Mouse (Mus musculus) midbrain, embryonic 12.5 days (tissue): ENCODE measurements around the gene Pgm1. TPM values are rescaled to one million over a fixed set of nuclear protein-coding genes. Genes with fewer than 3 reads are reported as not detected.

ENCODE experiments used
- ATAC-seq: fragments of 200-750 bp; cut with Nextera tagmentation; 2 replicates; pipeline ENCODE4 v1.8.0; 2017; ENCODE audit warnings: low read depth, moderate TSS enrichment, moderate library complexity; ENCODE audit not compliant: low FRiP score
- H3K27ac ChIP-seq: fragments of 300-500 bp; sonication (generic); replicated peaks from 2 replicates; pipeline ENCODE4 v1.5.1; 2016; ENCODE audit warnings: mild to moderate bottlenecking
- H3K27me3 ChIP-seq: fragments of 300-500 bp; sonication (generic); 2 replicates; pipeline ENCODE4 v1.6.1; 2016; ENCODE audit warnings: mild to moderate bottlenecking
- H3K36me3 ChIP-seq: fragments of 300-500 bp; sonication (generic); 2 replicates; pipeline ENCODE4 v1.6.1; 2016
- H3K4me1 ChIP-seq: fragments of 300-500 bp; sonication (generic); 2 replicates; pipeline ENCODE4 v1.6.1; 2016
- H3K4me2 ChIP-seq: fragments of 300-500 bp; sonication (generic); replicated peaks from 2 replicates; pipeline ENCODE4 v1.6.1; 2016; ENCODE audit warnings: mild to moderate bottlenecking, moderate library complexity
- H3K4me3 ChIP-seq: fragments of 300-500 bp; sonication (generic); 2 replicates; pipeline ENCODE4 v1.5.1; 2016; ENCODE audit warnings: mild to moderate bottlenecking
- H3K9ac ChIP-seq: fragments of 300-500 bp; sonication (generic); replicated peaks from 2 replicates; pipeline ENCODE4 v1.6.1; 2016; ENCODE audit warnings: mild to moderate bottlenecking, moderate library complexity
- H3K9me3 ChIP-seq: fragments of 300-500 bp; sonication (generic); 2 replicates; pipeline ENCODE4 v1.6.1; 2016; ENCODE audit warnings: mild to moderate bottlenecking
- WGBS: fragments of 180-500 bp; shearing (Covaris S2); methylation state at CpG from one replicate; pipeline ENCODE4 v1.1.7; 2016; 5-methylcytosine and 5-hydroxymethylcytosine counted together
- polyA plus RNA-seq: library from polyadenylated mRNA; unstranded; fragments of >200 nt; fragmentation: Nextera tagmentation; extraction: Ambion mirVana; gene quantifications from 2 replicates; pipeline ENCODE4 v1.2.1, GENCODE M21; 2016

Pgm1 gene
- polyA plus RNA-seq, 1 experiment from 2014 or later, result 40.3 TPM

DNA sequence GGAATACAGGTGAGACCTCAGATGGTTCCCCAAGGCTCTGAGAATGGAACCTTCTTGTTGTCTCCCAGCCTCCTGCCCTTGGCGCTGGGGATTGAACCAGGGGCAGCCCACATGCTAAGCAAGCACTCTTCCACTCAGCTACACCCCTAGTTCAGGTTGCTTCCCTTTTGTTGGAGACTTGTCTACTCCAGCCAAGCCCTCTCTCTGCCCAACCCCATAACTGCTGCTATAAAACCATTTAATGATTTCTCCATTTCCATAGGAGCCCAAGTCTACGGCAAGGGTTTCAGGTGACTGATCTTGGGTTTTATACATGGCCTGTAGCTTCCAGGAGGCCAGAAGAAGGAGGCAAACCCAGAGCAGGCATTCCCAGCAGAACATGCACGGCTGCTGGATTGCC is 98.6 kb downstream of the Pgm1 start:
- no peak for ATAC-seq
- H3K36me3 ChIP-seq, result no peaks in the 10 kb centered on the region
- H3K4me3 ChIP-seq, result no peak overlapping the region
- WGBS, result 74% methylated on average over 3 of the region's 3 CpGs
- no peak overlapping the region for H3K9ac ChIP-seq
- H3K9me3 ChIP-seq, result no peaks in the 10 kb centered on the region
- no peak overlapping the region for H3K4me2 ChIP-seq
- 0 out of 2 replicates have a peak, but pooled peaks cover 4% of the 10 kb centered on the region for H3K27me3 ChIP-seq
- no peaks in the 10 kb centered on the region for H3K4me1 ChIP-seq
- H3K27ac ChIP-seq, result no peak overlapping the region

- ATAC-seq, result no peak
- H3K4me1 ChIP-seq, result no peaks in the 10 kb centered on the region
- H3K9me3 ChIP-seq, result no peaks in the 10 kb centered on the region
- no peak overlapping the region for H3K4me3 ChIP-seq
- WGBS, result 23% methylated on average over 3 of the region's 3 CpGs
- no peak overlapping the region for H3K27ac ChIP-seq
- 0 out of 2 replicates have a peak, but pooled peaks cover 4% of the 10 kb centered on the region for H3K27me3 ChIP-seq
- no peaks in the 10 kb centered on the region for H3K36me3 ChIP-seq
- H3K4me2 ChIP-seq, result no peak overlapping the region
- H3K9ac ChIP-seq, result no peak overlapping the region
Measured at GRCm38 (mm10) chr4:100028641-100029040, 99.4 kb downstream of the Pgm1 start.

DNA sequence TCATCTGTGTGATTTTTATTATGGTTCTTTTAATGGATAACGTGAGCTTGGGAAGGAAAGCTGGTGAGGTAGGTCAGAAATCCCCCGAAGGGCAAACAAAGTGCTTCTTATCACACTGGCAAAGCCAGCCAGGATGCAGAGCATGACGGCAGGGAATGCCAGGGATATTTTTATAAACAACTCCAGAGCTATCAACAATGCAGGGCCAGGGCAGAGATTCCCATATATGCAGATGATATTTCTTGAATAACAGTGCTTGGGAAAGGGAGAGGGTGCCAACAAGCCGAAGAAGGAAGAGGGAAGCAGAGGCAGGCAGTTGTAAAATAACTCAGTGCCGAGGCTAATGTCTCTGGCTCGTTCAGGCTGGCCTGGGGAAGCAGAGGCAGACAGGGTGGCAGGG is 102.1 kb downstream of the Pgm1 start:
- H3K4me2 ChIP-seq, result no peak overlapping the region
- H3K27ac ChIP-seq, result no peak overlapping the region
- H3K36me3 ChIP-seq, result no peaks in the 10 kb centered on the region
- 0 out of 2 replicates have a peak, but pooled peaks cover 3% of the 10 kb centered on the region for H3K4me1 ChIP-seq
- 83% methylated on average over 6 of the region's 6 CpGs for WGBS
- no peak overlapping the region for H3K4me3 ChIP-seq
- 0 out of 2 replicates have a peak, but pooled peaks cover 4% of the 10 kb centered on the region for H3K27me3 ChIP-seq
- H3K9me3 ChIP-seq, result no peaks in the 10 kb centered on the region
- no peak for ATAC-seq
- H3K9ac ChIP-seq, result no peak overlapping the region

- H3K4me3 ChIP-seq, result no peak overlapping the region
- 0 out of 2 replicates have a peak, but pooled peaks cover 3% of the 10 kb centered on the region for H3K4me1 ChIP-seq
- WGBS, result 89% methylated on average over 7 of the region's 7 CpGs
- no peak overlapping the region for H3K4me2 ChIP-seq
- no peak overlapping the region for H3K27ac ChIP-seq
- H3K27me3 ChIP-seq, result 0 out of 2 replicates have a peak, but pooled peaks cover 4% of the 10 kb centered on the region
- no peak for ATAC-seq
- no peak overlapping the region for H3K9ac ChIP-seq
- no peaks in the 10 kb centered on the region for H3K9me3 ChIP-seq
- no peaks in the 10 kb centered on the region for H3K36me3 ChIP-seq
Measured at GRCm38 (mm10) chr4:100032608-100033007, 103.4 kb downstream of the Pgm1 start.

GRCm38 (mm10) chr4:100033944-100034343 is 104.7 kb downstream of the Pgm1 start:
- Histone ChIP-seq H3K27ac (no peak overlapping the region), H3K4me1 (0 out of 2 replicates have a peak, but pooled peaks cover 3% of the 10 kb centered on the region), H3K36me3 (no peaks in the 10 kb centered on the region), H3K4me3 (no peak overlapping the region), H3K9ac (no peak overlapping the region), H3K9me3 (no peaks in the 10 kb centered on the region), H3K4me2 (no peak overlapping the region), H3K27me3 (0 out of 2 replicates have a peak, but pooled peaks cover 4% of the 10 kb centered on the region)
- 90% methylated on average over 4 of the region's 4 CpGs for WGBS
- ATAC-seq, result no peak

DNA sequence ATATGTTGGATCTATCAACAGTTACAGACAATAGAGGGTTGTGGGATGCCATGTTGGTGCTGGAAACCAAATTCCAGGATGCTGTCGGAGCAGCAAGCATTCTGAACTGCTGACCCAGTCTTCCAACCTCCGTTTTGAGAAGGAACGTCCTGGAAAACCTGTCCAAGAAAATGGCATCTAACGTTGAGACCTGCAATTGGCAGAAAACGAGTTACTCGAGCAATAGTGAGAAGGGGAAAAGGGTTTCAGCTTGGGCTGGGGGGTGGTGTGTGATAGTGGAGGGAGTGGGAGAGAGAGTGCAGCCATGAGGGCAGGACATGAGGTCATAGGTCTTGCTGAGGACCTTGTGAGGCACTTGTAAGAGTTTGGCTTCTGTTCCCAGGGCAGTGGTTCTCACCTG is 105.8 kb downstream of the Pgm1 start:
- no peak overlapping the region for H3K4me3 ChIP-seq
- H3K27me3 ChIP-seq, result 0 out of 2 replicates have a peak, but pooled peaks cover 4% of the 10 kb centered on the region
- WGBS, result 79% methylated on average over 6 of the region's 6 CpGs
- no peak for ATAC-seq
- H3K9me3 ChIP-seq, result no peaks in the 10 kb centered on the region
- H3K36me3 ChIP-seq, result no peaks in the 10 kb centered on the region
- no peak overlapping the region for H3K4me2 ChIP-seq
- no peak overlapping the region for H3K9ac ChIP-seq
- H3K27ac ChIP-seq, result no peak overlapping the region
- 0 out of 2 replicates have a peak, but pooled peaks cover 3% of the 10 kb centered on the region for H3K4me1 ChIP-seq

GRCm38 (mm10) chr4:100035919-100036554 is 106.8 kb downstream of the Pgm1 start:
- 55% methylated on average over 16 of the region's 16 CpGs for WGBS
- ATAC-seq, result no peak
- no peaks in the 10 kb centered on the region for H3K9me3 ChIP-seq
- H3K27me3 ChIP-seq, result 0 out of 2 replicates have a peak, but pooled peaks cover 4% of the 10 kb centered on the region
- H3K4me2 ChIP-seq, result no peak overlapping the region
- no peak overlapping the region for H3K9ac ChIP-seq
- H3K4me1 ChIP-seq, result 0 out of 2 replicates have a peak, but pooled peaks cover 3% of the 10 kb centered on the region
- no peak overlapping the region for H3K27ac ChIP-seq
- no peak overlapping the region for H3K4me3 ChIP-seq
- no peaks in the 10 kb centered on the region for H3K36me3 ChIP-seq

Other genes starting within 250 kb of the Pgm1 start
- 12.3 and 15.6 TPM in 2 replicates for gene Alg6, start 213.8 kb upstream of the Pgm1 start, polyA plus RNA-seq
- 22.2 and 24.2 TPM in 2 replicates for gene Efcab7, start 100.2 kb upstream of the Pgm1 start, polyA plus RNA-seq
- 43.4 and 53.4 TPM in 2 replicates for gene Itgb3bp, start 399 bp downstream of the Pgm1 start, polyA plus RNA-seq
- gene Ror1, start 166.4 kb downstream of the Pgm1 start, polyA plus RNA-seq, result 4.5 and 6.3 TPM in 2 replicates